Mouse (Mus musculus) midbrain, embryonic 15.5 days (tissue): ENCODE measurements at regions not wholly inside any gene's neighbourhood (a gene's known extent, or its start where the extent isn't known, plus 50 kb on each side); places are given as distances from the start of the nearest gene placed in this dataset.

Experiments
- ATAC-seq: fragments of 200-750 bp; cut with Nextera tagmentation; replicated peaks from 2 replicates; pipeline ENCODE4 v1.8.0; 2017; ENCODE audit warnings: moderate TSS enrichment
- H3K27ac ChIP-seq: fragments of 300-500 bp; sonication (generic); 2 replicates; pipeline ENCODE4 v1.5.1; 2015; ENCODE audit warnings: mild to moderate bottlenecking, inconsistent platforms
- H3K27me3 ChIP-seq: fragments of 300-500 bp; sonication (generic); replicated peaks from 2 replicates; pipeline ENCODE4 v1.6.1; 2015; ENCODE audit warnings: inconsistent platforms
- H3K36me3 ChIP-seq: fragments of 300-500 bp; sonication (generic); replicated peaks from 2 replicates; pipeline ENCODE4 v1.6.1; 2015; ENCODE audit warnings: inconsistent platforms
- H3K4me1 ChIP-seq: fragments of 300-500 bp; sonication (generic); 2 replicates; pipeline ENCODE4 v1.6.1; 2015; ENCODE audit warnings: inconsistent platforms
- H3K4me2 ChIP-seq: fragments of 300-500 bp; sonication (generic); 2 replicates; pipeline ENCODE4 v1.6.1; 2015; ENCODE audit warnings: inconsistent platforms, mild to moderate bottlenecking, moderate library complexity
- H3K4me3 ChIP-seq: fragments of 300-500 bp; sonication (generic); 2 replicates; pipeline ENCODE4 v1.5.1; 2015; ENCODE audit warnings: mild to moderate bottlenecking, inconsistent platforms
- H3K9ac ChIP-seq: fragments of 300-500 bp; sonication (generic); 2 replicates; pipeline ENCODE4 v1.6.1; 2015; ENCODE audit warnings: mild to moderate bottlenecking, inconsistent platforms
- H3K9me3 ChIP-seq: fragments of 300-500 bp; sonication (generic); 2 replicates; pipeline ENCODE4 v1.6.1; 2016; ENCODE audit warnings: inconsistent platforms
- WGBS: fragments of 180-500 bp; shearing (Covaris S2); methylation state at CpG from one replicate; pipeline ENCODE4 v1.1.7; 2015; ENCODE audit warnings: mixed read lengths; 5-methylcytosine and 5-hydroxymethylcytosine counted together

- WGBS, result 91% methylated on average over 3 of the region's 3 CpGs
- H3K4me2 ChIP-seq, result no peak overlapping the region
- no peak overlapping the region for H3K4me3 ChIP-seq
- H3K27me3 ChIP-seq, result no peaks in the 10 kb centered on the region
- ATAC-seq, result no peak
- H3K36me3 ChIP-seq, result no peaks in the 10 kb centered on the region
- no peak overlapping the region for H3K9ac ChIP-seq
- no peak overlapping the region for H3K27ac ChIP-seq
- H3K9me3 ChIP-seq, result no peaks in the 10 kb centered on the region
- H3K4me1 ChIP-seq, result no peaks in the 10 kb centered on the region
These were observed 174.3 kb upstream of the F930015N05Rik start for GRCm38 (mm10) chr11:64610724-64611123.

GRCm38 (mm10) chr11:64615140-64615539, 178.7 kb upstream of the F930015N05Rik start:
- Histone ChIP-seq H3K36me3 (no peaks in the 10 kb centered on the region), H3K9me3 (no peaks in the 10 kb centered on the region), H3K9ac (no peak overlapping the region), H3K27me3 (no peaks in the 10 kb centered on the region), H3K4me1 (no peaks in the 10 kb centered on the region), H3K27ac (no peak overlapping the region), H3K4me3 (no peak overlapping the region), H3K4me2 (no peak overlapping the region)
- WGBS, result 89% methylated on average over 1 of the region's 1 CpGs
- ATAC-seq, result no peak

DNA sequence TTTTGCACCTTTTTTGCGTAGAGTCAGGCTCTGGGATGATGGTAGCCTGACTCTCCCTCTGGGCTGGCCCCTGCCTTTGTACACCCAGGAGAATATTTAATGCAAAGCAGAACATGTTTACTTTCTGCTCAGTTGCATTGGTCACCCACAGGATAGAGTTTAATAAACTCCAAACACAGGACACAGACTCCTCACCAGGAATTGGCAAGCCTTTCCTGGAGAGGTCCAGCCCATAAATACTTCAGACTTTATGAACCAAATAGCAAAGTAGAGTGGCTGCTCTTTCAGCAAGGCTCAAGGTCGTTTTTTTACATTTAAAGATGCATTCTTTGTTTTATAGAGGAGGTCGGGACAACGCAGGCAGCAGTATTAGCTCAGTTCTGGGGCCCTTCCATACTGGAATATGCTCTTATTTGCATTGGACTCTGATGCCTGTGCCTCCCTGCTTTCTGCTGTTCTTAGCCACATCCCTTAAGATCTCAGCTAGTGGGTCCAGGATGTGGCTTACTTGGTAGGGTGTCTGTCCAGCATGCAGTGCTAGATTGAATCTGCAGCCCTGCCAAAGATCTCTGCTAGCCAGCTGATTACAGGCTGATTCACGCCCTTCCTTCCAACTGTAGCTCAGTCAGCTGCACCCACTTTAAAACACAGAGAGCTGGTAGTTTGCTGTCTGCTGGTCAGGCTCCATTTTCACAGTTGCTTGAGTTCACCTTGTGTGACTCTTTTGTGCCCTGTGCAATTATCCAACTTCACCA, 182.4 kb upstream of the F930015N05Rik start:
- no peak overlapping the region for H3K4me3 ChIP-seq
- H3K9me3 ChIP-seq, result no peaks in the 10 kb centered on the region
- 68% methylated on average over 5 of the region's 5 CpGs for WGBS
- H3K4me2 ChIP-seq, result no peak overlapping the region
- no peak for ATAC-seq
- no peaks in the 10 kb centered on the region for H3K4me1 ChIP-seq
- no peak overlapping the region for H3K27ac ChIP-seq
- no peak overlapping the region for H3K9ac ChIP-seq
- H3K36me3 ChIP-seq, result no peaks in the 10 kb centered on the region
- H3K27me3 ChIP-seq, result no peaks in the 10 kb centered on the region

- no peak overlapping the region for H3K27ac ChIP-seq
- no peak overlapping the region for H3K9ac ChIP-seq
- WGBS, result 80% methylated on average over 7 of the region's 7 CpGs
- H3K4me1 ChIP-seq, result no peaks in the 10 kb centered on the region
- no peak overlapping the region for H3K4me2 ChIP-seq
- no peaks in the 10 kb centered on the region for H3K27me3 ChIP-seq
- no peak overlapping the region for H3K4me3 ChIP-seq
- H3K36me3 ChIP-seq, result no peaks in the 10 kb centered on the region
- no peak for ATAC-seq
- H3K9me3 ChIP-seq, result no peaks in the 10 kb centered on the region
These were observed 190.7 kb upstream of the F930015N05Rik start for GRCm38 (mm10) chr11:64627180-64627579.

GRCm38 (mm10) chr11:64640947-64641346, 204.5 kb upstream of the F930015N05Rik start:
- no peak for ATAC-seq
- WGBS, result 19% methylated on average over 4 of the region's 4 CpGs
- H3K36me3 ChIP-seq, result no peaks in the 10 kb centered on the region

DNA sequence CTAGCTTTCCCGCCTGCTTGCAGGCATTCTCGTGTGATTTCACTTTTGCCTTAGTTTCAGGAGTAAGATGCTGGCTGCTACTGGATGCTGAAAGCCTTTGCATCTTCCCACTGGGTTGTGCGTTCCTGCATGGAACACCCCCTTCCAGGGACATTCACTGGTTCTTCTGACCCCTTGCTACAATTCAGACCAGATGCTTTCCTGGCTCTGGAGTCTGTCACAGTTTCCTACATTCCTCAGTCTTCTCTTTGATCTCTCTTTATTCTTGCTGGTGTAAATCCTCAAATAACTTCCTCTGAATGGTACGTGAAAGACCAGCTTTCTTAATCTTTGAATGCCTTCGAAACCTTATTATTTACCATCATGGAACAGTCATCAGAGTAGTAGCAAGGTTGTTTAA, 206.7 kb upstream of the F930015N05Rik start:
- no peaks in the 10 kb centered on the region for H3K4me1 ChIP-seq
- no peak for ATAC-seq
- no peak overlapping the region for H3K9ac ChIP-seq
- H3K27ac ChIP-seq, result no peak overlapping the region
- H3K4me3 ChIP-seq, result no peak overlapping the region
- no peaks in the 10 kb centered on the region for H3K27me3 ChIP-seq
- no peak overlapping the region for H3K4me2 ChIP-seq
- no peaks in the 10 kb centered on the region for H3K9me3 ChIP-seq
- no peaks in the 10 kb centered on the region for H3K36me3 ChIP-seq
- WGBS, result 66% methylated on average over 5 of the region's 5 CpGs

More at GRCm38 (mm10) chr11:64640947-64641346, 204.5 kb upstream of the F930015N05Rik start:
- no peaks in the 10 kb centered on the region for H3K4me1 ChIP-seq
- H3K4me2 ChIP-seq, result no peak overlapping the region
- H3K4me3 ChIP-seq, result no peak overlapping the region
- H3K27ac ChIP-seq, result no peak overlapping the region
- no peak overlapping the region for H3K9ac ChIP-seq
- no peaks in the 10 kb centered on the region for H3K27me3 ChIP-seq
- no peaks in the 10 kb centered on the region for H3K9me3 ChIP-seq

- Histone ChIP-seq H3K27me3 (no peaks in the 10 kb centered on the region), H3K4me3 (no peak overlapping the region), H3K4me2 (no peak overlapping the region), H3K36me3 (no peaks in the 10 kb centered on the region), H3K9ac (no peak overlapping the region), H3K9me3 (no peaks in the 10 kb centered on the region), H3K4me1 (no peaks in the 10 kb centered on the region), H3K27ac (no peak overlapping the region)
- 71% methylated on average over 2 of the region's 2 CpGs for WGBS
- no peak for ATAC-seq
These were observed 211.5 kb upstream of the F930015N05Rik start for GRCm38 (mm10) chr11:64647938-64648337.

GRCm38 (mm10) chr11:64650571-64651282, 214.3 kb upstream of the F930015N05Rik start:
- H3K4me3 ChIP-seq, result no peak overlapping the region
- WGBS, result 72% methylated on average over 10 of the region's 10 CpGs
- no peak overlapping the region for H3K4me2 ChIP-seq
- no peaks in the 10 kb centered on the region for H3K4me1 ChIP-seq
- no peak overlapping the region for H3K27ac ChIP-seq
- H3K9ac ChIP-seq, result no peak overlapping the region
- ATAC-seq, result no peak
- no peaks in the 10 kb centered on the region for H3K9me3 ChIP-seq
- H3K27me3 ChIP-seq, result no peaks in the 10 kb centered on the region
- no peaks in the 10 kb centered on the region for H3K36me3 ChIP-seq

GRCm38 (mm10) chr11:64652811-64653210, 216.4 kb upstream of the F930015N05Rik start:
- no peak overlapping the region for H3K27ac ChIP-seq
- no peaks in the 10 kb centered on the region for H3K36me3 ChIP-seq
- H3K9ac ChIP-seq, result no peak overlapping the region
- H3K4me3 ChIP-seq, result no peak overlapping the region
- H3K9me3 ChIP-seq, result no peaks in the 10 kb centered on the region
- ATAC-seq, result no peak
- H3K27me3 ChIP-seq, result no peaks in the 10 kb centered on the region
- no peak overlapping the region for H3K4me2 ChIP-seq
- no peaks in the 10 kb centered on the region for H3K4me1 ChIP-seq

DNA sequence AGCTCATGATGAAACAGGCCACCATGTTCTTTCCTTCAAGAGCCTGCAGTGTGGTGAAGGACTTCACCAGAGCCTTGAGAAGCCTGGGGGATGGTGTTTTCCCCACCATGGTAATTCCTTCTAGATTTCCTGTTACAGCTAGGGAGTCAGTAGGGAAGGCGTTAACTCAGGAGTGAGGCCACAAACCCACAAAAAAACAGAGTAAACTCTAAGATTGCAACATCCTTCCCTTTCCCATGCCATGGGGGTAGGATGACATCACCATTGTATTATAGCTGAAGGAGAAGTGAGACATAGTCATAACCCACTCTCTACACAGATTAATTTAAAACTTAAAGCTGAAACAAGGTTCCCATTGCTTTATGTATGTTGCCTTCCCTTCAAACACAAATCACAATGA, 218.7 kb upstream of the F930015N05Rik start:
- H3K4me2 ChIP-seq, result no peak overlapping the region
- H3K4me1 ChIP-seq, result no peaks in the 10 kb centered on the region
- 97% methylated on average over 1 of the region's 1 CpGs for WGBS
- H3K27me3 ChIP-seq, result no peaks in the 10 kb centered on the region
- H3K9ac ChIP-seq, result no peak overlapping the region
- no peak overlapping the region for H3K27ac ChIP-seq
- H3K36me3 ChIP-seq, result no peaks in the 10 kb centered on the region
- no peak overlapping the region for H3K4me3 ChIP-seq
- no peak for ATAC-seq
- no peaks in the 10 kb centered on the region for H3K9me3 ChIP-seq

DNA sequence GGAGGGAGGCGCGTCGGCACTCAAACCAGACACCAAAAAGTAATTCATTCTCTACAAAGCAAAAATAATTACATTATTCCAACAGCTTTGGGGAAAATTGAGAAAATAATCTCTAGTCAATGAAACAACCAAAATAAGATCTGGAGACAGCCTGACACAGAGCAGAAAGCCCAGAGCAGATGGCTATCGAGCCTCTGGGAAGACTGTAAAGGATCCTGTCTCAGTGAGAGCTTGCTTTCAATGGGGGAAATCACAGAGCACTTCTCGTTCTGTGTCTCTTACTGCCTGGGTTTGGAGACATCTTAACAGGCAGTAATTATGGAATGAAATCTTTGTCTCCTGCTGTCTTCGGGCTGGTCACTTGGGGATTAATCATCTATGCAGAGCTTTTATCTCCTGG, 226.7 kb upstream of the F930015N05Rik start:
- no peak overlapping the region for H3K27ac ChIP-seq
- no peak overlapping the region for H3K4me3 ChIP-seq
- no peaks in the 10 kb centered on the region for H3K36me3 ChIP-seq
- no peaks in the 10 kb centered on the region for H3K9me3 ChIP-seq
- 14% methylated on average over 6 of the region's 6 CpGs for WGBS
- no peak overlapping the region; the same call in 1 of the 2 replicates for H3K9ac ChIP-seq
- H3K4me2 ChIP-seq, result 0 out of 2 replicates have a peak overlapping the region, but pooled peaks have one; percentile 2
- H3K4me1 ChIP-seq, result 0 out of 2 replicates have a peak, but pooled peaks cover 6% of the 10 kb centered on the region
- no peak for ATAC-seq
- no peaks in the 10 kb centered on the region for H3K27me3 ChIP-seq

GRCm38 (mm10) chr11:64667010-64667409, 230.6 kb upstream of the F930015N05Rik start:
- H3K4me3 ChIP-seq, result no peak overlapping the region
- H3K27ac ChIP-seq, result no peak overlapping the region
- H3K4me2 ChIP-seq, result no peak overlapping the region
- H3K4me1 ChIP-seq, result 0 out of 2 replicates have a peak, but pooled peaks cover 6% of the 10 kb centered on the region
- ATAC-seq, result no peak
- H3K9me3 ChIP-seq, result no peaks in the 10 kb centered on the region
- no peak overlapping the region for H3K9ac ChIP-seq
- no peaks in the 10 kb centered on the region for H3K27me3 ChIP-seq
- H3K36me3 ChIP-seq, result no peaks in the 10 kb centered on the region
- 85% methylated on average over 3 of the region's 3 CpGs for WGBS

- H3K27me3 ChIP-seq, result no peaks in the 10 kb centered on the region
- 67% methylated on average over 7 of the region's 7 CpGs for whole genome bisulfite sequencing
These were observed 231.1 kb upstream of the F930015N05Rik start for GRCm38 (mm10) chr11:64667521-64667920.

More at GRCm38 (mm10) chr11:64667521-64667920, 231.1 kb upstream of the F930015N05Rik start:
- H3K36me3 ChIP-seq, result no peaks in the 10 kb centered on the region
- H3K4me2 ChIP-seq, result no peak overlapping the region
- no peak for ATAC-seq
- no peak overlapping the region for H3K9ac ChIP-seq
- H3K9me3 ChIP-seq, result no peaks in the 10 kb centered on the region
- H3K4me3 ChIP-seq, result no peak overlapping the region
- H3K4me1 ChIP-seq, result 0 out of 2 replicates have a peak, but pooled peaks cover 6% of the 10 kb centered on the region
- no peak overlapping the region for H3K27ac ChIP-seq
